Mouse (Mus musculus): ENCODE data around the gene Zfp526.

Zfp526 gene

DNA sequence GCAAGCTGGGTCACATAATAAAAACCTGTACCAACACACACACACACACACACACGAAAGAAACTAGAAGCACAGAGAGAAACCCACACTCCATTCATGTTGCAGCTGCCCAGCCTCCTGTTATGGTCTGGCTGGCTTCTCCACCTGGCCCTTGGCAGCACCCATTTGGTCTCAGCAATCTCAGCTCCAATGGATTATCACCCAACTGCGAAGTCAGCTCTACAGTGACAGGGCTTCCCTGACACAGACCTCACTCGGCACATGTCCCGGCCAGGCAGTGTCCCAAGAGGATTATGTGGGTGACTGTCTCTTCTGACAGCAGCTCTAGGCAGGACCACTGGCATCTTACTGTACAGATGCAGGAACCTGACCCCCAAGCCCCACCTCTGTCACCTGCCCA is 10.7 kb upstream of the Zfp526 start:
- DNase-seq = no peak

DNA sequence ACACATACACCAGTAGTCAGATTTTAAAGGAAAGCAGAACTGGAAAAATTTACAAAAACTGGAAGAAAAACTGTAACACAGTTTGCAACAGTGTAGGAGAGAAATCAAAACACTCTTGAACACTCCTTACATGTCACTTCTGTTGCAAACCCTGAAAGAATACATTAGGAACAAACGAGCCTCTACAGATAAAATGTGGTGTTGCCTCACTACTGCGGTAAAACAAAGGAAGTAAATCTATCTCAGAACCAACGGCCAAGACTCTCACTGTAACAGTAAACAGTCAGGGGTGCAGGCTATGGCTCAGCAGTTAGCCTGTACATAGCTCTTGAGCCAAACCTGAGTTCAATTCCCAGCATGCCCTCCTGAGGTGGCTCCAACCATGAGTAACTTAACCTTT is 8.1 kb upstream of the Zfp526 start:
- no peak for DNase-seq

GRCm38 (mm10) chr7:25214172-25214571 is 7.1 kb upstream of the Zfp526 start:
- DNase-seq = no peak

DNA sequence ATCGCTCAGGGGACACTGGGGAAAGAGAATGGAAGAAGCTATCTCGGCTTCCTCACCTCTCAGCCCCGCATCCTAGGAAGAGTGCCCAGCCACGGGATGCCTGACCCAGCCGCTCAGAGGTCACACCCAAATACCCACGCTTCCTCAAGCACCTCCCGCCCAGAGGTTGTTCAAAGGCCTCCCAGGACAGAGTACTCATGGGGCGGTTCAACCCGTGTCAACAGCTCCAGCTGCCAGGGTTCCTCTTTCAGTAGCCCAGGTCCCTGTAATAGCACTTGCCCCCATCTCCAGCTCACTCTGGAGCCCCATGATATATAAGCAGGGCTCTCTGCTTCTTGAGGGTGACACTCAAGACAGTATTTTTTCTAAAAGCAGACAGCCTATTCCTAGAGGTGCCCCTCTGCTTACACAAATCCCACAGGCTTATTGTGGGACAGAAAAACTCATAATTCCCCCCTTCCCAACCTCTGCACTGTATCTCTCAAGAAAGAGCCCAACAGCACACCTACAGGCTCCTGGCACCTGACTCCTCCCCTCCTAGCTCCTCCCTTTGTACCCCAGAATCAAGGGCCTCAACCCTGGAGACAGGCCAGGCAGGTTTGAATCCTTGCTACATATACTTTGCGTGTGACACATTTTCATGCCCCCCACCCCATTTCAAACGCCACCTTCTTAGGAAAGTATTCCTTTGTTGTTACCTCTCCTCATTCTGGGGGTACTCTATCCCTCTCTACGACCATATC is 3.4 kb upstream of the Zfp526 start:
- DNase-seq = no peak

DNA sequence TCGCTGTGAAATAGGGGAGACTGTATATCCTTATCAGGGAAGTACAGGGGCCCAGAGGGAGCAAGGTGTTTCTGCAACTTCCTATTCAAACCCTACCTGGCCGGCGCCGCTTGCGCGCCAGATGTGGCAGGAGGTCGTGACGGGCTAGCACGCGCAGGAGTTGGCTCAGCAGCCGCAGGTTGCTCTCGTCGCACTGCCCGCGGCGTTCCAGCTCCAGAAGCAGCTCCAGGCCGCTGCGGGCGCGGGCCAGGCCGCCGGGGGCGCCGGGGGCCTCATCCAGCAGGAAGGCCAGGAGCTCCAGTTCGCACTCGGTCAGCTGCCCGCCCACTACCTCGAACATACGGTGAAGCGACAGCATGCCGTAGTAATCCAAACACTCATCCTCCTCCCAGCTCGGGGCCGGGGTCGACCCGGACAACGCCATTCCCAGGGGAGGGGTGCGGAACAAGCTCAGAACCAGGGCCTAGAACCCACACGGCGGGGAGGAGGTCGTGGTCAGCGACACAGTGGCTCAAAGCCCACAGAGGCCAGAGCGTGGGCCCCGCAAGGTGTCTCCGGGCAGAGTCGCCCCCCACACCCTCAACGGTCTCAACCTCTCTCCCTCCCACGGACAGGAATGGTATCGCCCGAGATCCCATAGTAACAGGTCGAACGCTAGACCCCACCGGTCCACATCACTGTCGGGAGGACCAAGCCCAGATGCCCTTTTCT is 2.4 kb upstream of the Zfp526 start:
- peak; percentile 84 for DNase-seq

GRCm38 (mm10) chr7:25219416-25219750 is 1.8 kb upstream of the Zfp526 start:
- no peak for DNase-seq

DNA sequence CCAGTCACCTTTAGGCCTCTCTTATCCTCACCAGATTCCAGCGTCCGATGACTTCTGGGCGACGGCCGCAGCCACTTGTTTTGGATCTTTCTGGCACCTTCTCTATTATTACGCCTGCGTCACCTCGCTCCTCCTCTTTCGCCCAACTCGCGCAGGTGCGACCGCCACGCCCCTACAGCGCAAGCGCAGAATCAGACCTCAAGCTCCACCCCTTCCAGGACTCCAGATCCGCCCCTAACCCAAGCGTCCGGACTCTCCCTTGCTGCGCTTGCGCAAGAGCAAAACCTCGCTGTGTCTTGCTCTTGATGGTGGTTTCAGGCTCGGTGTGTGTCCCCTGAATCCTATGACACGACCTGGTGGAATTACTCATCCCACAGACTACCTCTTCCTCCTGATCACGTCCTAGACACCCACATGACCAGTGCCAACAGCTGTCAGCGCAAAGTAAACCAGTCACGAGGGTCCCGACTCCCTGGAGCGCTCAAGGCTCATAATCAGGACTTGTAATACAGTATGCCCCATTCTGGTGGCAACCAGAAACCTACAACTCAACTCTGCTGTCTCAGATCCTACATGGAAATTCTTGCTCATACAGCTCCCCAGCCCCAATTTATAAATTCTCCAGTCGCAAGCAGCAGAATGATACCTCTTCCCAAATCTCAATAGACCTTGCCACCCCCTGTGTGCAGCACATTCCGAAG is 1.3 kb upstream of the Zfp526 start:
- peak; percentile 96 for DNase-seq

- no peak for DNase-seq
Observed at GRCm38 (mm10) chr7:25220457-25221101, 646 bp upstream of the Zfp526 start, which contains the start of gene Dedd2. Dedd2 (minus strand) TSS chr7:25220615.

- DNase-seq = no peak
Observed at GRCm38 (mm10) chr7:25222275-25222967, 1.2 kb downstream of the Zfp526 start.

- DNase-seq = no peak
Observed at GRCm38 (mm10) chr7:25227523-25228300, 6.5 kb downstream of the Zfp526 start.

- no peak for DNase-seq
Observed at GRCm38 (mm10) chr7:25230690-25231285, 9.6 kb downstream of the Zfp526 start.

- no peak for DNase-seq
Observed at GRCm38 (mm10) chr7:25232101-25232648, 10.9 kb downstream of the Zfp526 start.

DNA sequence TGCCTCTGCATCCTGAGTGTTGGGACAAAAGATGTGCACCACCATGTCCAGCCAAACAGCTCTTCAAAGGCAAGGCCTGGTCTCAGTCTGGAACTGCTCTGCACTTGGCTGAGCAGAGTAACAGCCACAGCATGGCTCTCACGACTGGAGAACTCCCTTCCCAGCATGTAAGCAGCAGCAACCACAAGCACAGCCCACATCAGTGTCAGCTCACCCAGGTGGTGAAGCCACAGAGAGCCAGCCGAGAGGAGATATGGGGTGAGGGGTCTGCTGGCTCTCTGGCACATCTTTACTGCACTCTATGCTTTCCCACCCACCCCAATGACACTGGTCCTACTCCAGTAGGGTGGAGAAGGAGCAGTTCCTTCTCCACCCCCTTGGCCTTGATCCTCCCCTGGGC is 11.8 kb downstream of the Zfp526 start:
- no peak for DNase-seq

- no peak for DNase-seq
Observed at GRCm38 (mm10) chr7:25235526-25235925, 14.3 kb downstream of the Zfp526 start.

- peak; percentile 99 for DNase-seq
Observed at GRCm38 (mm10) chr7:25237249-25238014, 16.2 kb downstream of the Zfp526 start, which contains the start of gene Gsk3a. Gsk3a (minus strand) TSS chr7:25237851.

DNA sequence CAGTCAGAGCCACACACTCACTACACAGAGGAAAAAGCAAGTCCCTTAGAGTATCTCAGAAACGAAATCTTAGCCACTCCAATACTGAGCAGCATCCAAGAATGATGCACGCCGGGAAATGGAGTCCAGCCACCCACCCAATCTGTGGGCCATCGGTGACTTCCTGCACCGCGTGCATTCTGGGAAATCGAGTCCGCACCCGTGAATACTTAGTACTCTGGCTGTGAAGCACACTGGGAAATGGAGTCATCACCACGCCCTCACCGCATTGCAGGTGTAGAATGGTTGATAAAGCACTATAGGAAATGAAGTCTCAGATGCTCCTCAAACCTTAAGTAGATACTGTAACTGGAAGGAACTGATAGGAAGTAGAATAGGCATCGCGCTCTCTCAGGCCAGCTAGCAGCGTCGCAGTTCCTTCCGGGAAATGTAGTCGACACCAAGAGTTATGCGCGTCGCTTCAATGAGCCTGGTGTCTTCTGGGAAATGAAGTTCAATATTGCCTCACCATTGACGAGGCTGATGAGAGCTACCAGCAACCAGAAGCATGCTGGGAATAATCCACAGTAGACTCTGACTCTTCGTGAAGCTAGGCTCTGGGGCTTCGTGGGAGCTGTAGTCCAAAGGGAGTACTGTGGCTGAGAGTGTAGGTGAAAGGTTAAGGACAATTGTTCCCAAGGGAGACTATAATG is 16.9 kb downstream of the Zfp526 start:
- peak; percentile 96 for DNase-seq

GRCm38 (mm10) chr7:25238829-25239623 is 17.8 kb downstream of the Zfp526 start:
- peak; percentile 93 for DNase-seq

DNA sequence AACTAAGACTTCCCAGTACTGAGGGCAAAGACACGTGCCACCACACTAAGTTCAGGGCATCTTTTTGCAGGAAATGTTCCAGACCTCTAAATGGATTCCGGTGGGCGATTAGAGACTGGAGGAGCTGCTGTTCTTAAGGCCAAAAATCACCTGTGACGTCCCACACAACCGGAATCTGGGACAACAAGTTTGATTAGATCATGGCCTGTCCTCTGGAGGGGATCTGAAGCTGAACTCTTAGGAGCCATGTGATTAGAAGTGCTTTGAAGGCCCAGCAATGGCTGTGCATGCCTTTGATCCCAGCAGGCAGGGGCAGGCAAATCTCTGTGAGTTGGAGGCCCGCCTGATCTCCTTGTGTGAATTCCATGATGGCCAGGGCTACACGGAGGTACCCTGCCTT is 19.4 kb downstream of the Zfp526 start:
- DNase-seq = no peak

- peak; percentile 63 for DNase-seq
Observed at GRCm38 (mm10) chr7:25241062-25241461, 19.8 kb downstream of the Zfp526 start.

Measured in embryo, embryonic 11 days (tissue).